Mouse (Mus musculus): ENCODE data around the gene Wipf1. TPM values are rescaled to one million over a fixed set of nuclear protein-coding genes. Genes with fewer than 3 reads are reported as not detected.

Gene Wipf1
- polyA plus RNA-seq, 1 experiment = 56.6 TPM

- Histone ChIP-seq H3K4me1 (replicated peaks; ENCODE audit: control insufficient read depth, insufficient read depth, low read length) (peaks cover 14% of the 10 kb centered on the region), H3K27ac (ENCODE audit: control insufficient read depth, insufficient read depth, low read length) (peak overlapping the region; percentile 31), H3K27me3 (ENCODE audit: control insufficient read depth, insufficient read depth, low read length) (no peaks in the 10 kb centered on the region), H3K36me3 (ENCODE audit: control insufficient read depth, insufficient read depth, low read length) (no peaks in the 10 kb centered on the region), H3K4me3 (ENCODE audit: control insufficient read depth, insufficient read depth, low read length) (no peak overlapping the region)
- DNase-seq = peak; percentile 56
- WGBS = 26% methylated on average over 16 of the region's 16 CpGs
- TF ChIP-seq CTCF (IDR thresholded peaks at IDR 0.05; ENCODE audit: borderline replicate concordance, control insufficient read depth, extremely low read depth, insufficient read depth, low read length, poor library complexity) = no peak
- TF ChIP-seq POLR2A (IDR thresholded peaks at IDR 0.05; ENCODE audit: control insufficient read depth, extremely low read depth, insufficient read depth, low read length, poor library complexity) = no peak
Measured at GRCm38 (mm10) chr2:73495617-73496328, 33.8 kb downstream of the Wipf1 start.

- H3K36me3 ChIP-seq (ENCODE audit: control insufficient read depth, insufficient read depth, low read length) = no peaks in the 10 kb centered on the region
- no peak overlapping the region for H3K27ac ChIP-seq (ENCODE audit: control insufficient read depth, insufficient read depth, low read length)
- no peaks in the 10 kb centered on the region for H3K27me3 ChIP-seq (ENCODE audit: control insufficient read depth, insufficient read depth, low read length)
- no peak overlapping the region for H3K4me3 ChIP-seq (ENCODE audit: control insufficient read depth, insufficient read depth, low read length)
- DNase-seq = no peak
- H3K4me1 ChIP-seq (replicated peaks; ENCODE audit: control insufficient read depth, insufficient read depth, low read length) = peaks cover 14% of the 10 kb centered on the region
- WGBS = 98% methylated on average over 3 of the region's 3 CpGs
- TF ChIP-seq POLR2A (IDR thresholded peaks at IDR 0.05; ENCODE audit: control insufficient read depth, extremely low read depth, insufficient read depth, low read length, poor library complexity) = no peak
- TF ChIP-seq CTCF (IDR thresholded peaks at IDR 0.05; ENCODE audit: borderline replicate concordance, control insufficient read depth, extremely low read depth, insufficient read depth, low read length, poor library complexity) = no peak
Measured at GRCm38 (mm10) chr2:73493517-73493916, 36.0 kb downstream of the Wipf1 start.

GRCm38 (mm10) chr2:73491442-73492241 lies 37.9 kb downstream of the Wipf1 start:
- Histone ChIP-seq H3K27ac (ENCODE audit: control insufficient read depth, insufficient read depth, low read length) (no peak overlapping the region), H3K4me1 (replicated peaks; ENCODE audit: control insufficient read depth, insufficient read depth, low read length) (peaks cover 16% of the 10 kb centered on the region), H3K27me3 (ENCODE audit: control insufficient read depth, insufficient read depth, low read length) (no peaks in the 10 kb centered on the region), H3K4me3 (ENCODE audit: control insufficient read depth, insufficient read depth, low read length) (no peak overlapping the region), H3K36me3 (ENCODE audit: control insufficient read depth, insufficient read depth, low read length) (no peaks in the 10 kb centered on the region)
- no peak for TF ChIP-seq CTCF (IDR thresholded peaks at IDR 0.05; ENCODE audit: borderline replicate concordance, control insufficient read depth, extremely low read depth, insufficient read depth, low read length, poor library complexity)
- TF ChIP-seq POLR2A (IDR thresholded peaks at IDR 0.05; ENCODE audit: control insufficient read depth, extremely low read depth, insufficient read depth, low read length, poor library complexity) = no peak
- DNase-seq = peak; percentile 79
- 76% methylated on average over 9 of the region's 9 CpGs for WGBS

GRCm38 (mm10) chr2:73490466-73490865 lies 39.1 kb downstream of the Wipf1 start:
- Histone ChIP-seq H3K36me3 (ENCODE audit: control insufficient read depth, insufficient read depth, low read length) (no peaks in the 10 kb centered on the region), H3K4me1 (replicated peaks; ENCODE audit: control insufficient read depth, insufficient read depth, low read length) (peaks cover 11% of the 10 kb centered on the region), H3K27ac (ENCODE audit: control insufficient read depth, insufficient read depth, low read length) (no peak overlapping the region), H3K27me3 (ENCODE audit: control insufficient read depth, insufficient read depth, low read length) (no peaks in the 10 kb centered on the region), H3K4me3 (ENCODE audit: control insufficient read depth, insufficient read depth, low read length) (no peak overlapping the region)
- 61% methylated on average over 1 of the region's 1 CpGs for WGBS
- DNase-seq = no peak
- TF ChIP-seq POLR2A (IDR thresholded peaks at IDR 0.05; ENCODE audit: control insufficient read depth, extremely low read depth, insufficient read depth, low read length, poor library complexity) (no peak), CTCF (IDR thresholded peaks at IDR 0.05; ENCODE audit: borderline replicate concordance, control insufficient read depth, extremely low read depth, insufficient read depth, low read length, poor library complexity) (no peak)

- Histone ChIP-seq H3K4me3 (ENCODE audit: control insufficient read depth, insufficient read depth, low read length) (peak overlapping the region; percentile 33), H3K36me3 (ENCODE audit: control insufficient read depth, insufficient read depth, low read length) (peaks cover 4% of the 10 kb centered on the region; the same call in 1 of the 2 replicates), H3K27me3 (ENCODE audit: control insufficient read depth, insufficient read depth, low read length) (no peaks in the 10 kb centered on the region), H3K4me1 (replicated peaks; ENCODE audit: control insufficient read depth, insufficient read depth, low read length) (peaks cover 16% of the 10 kb centered on the region), H3K27ac (ENCODE audit: control insufficient read depth, insufficient read depth, low read length) (peak overlapping the region; percentile 69)
- TF ChIP-seq POLR2A (IDR thresholded peaks at IDR 0.05; ENCODE audit: control insufficient read depth, extremely low read depth, insufficient read depth, low read length, poor library complexity) (peak; percentile 81; the same call in 1 of the 2 replicates), CTCF (IDR thresholded peaks at IDR 0.05; ENCODE audit: borderline replicate concordance, control insufficient read depth, extremely low read depth, insufficient read depth, low read length, poor library complexity) (no peak)
- WGBS = 4% methylated on average over 8 of the region's 8 CpGs
- peak; percentile 65 for DNase-seq
Measured at GRCm38 (mm10) chr2:73486120-73486601, 43.4 kb downstream of the Wipf1 start.
